Mouse (Mus musculus) CD4-positive, CD25-positive, alpha-beta regulatory T cell, adult 2 months (primary cell): Measurements from ENCODE around the gene Zfp385b.

Experiments
- DNase-seq: peaks from one replicate; pipeline ENCODE4 v3.0.0-alpha.2; 2012; ENCODE audit warnings: low read depth, low spot score

The Zfp385b gene

GRCm38 (mm10) chr2:77819539-77819938, at the start of gene Zfp385b:
Gene Zfp385b (minus strand): TSS chr2:77819639.
- no peak for DNase-seq

GRCm38 (mm10) chr2:77863934-77864333, 44.5 kb upstream of the Zfp385b start:
- DNase-seq: no peak

- no peak for DNase-seq
Observed at GRCm38 (mm10) chr2:77863522-77863921, 44.1 kb upstream of the Zfp385b start.

- no peak for DNase-seq
Observed at GRCm38 (mm10) chr2:77841464-77841863, 22.0 kb upstream of the Zfp385b start.

GRCm38 (mm10) chr2:77839587-77839986, 20.1 kb upstream of the Zfp385b start:
- DNase-seq: no peak

GRCm38 (mm10) chr2:77838688-77839087, 19.2 kb upstream of the Zfp385b start:
- DNase-seq: no peak

- no peak for DNase-seq
Observed at GRCm38 (mm10) chr2:77835781-77836180, 16.3 kb upstream of the Zfp385b start.

GRCm38 (mm10) chr2:77826133-77826828, 6.8 kb upstream of the Zfp385b start:
- no peak for DNase-seq

GRCm38 (mm10) chr2:77823026-77823425, 3.6 kb upstream of the Zfp385b start:
- no peak for DNase-seq

GRCm38 (mm10) chr2:77817357-77817894, 2.0 kb downstream of the Zfp385b start:
- DNase-seq: no peak

- DNase-seq: no peak
Observed at GRCm38 (mm10) chr2:77816413-77817314, 2.8 kb downstream of the Zfp385b start.

GRCm38 (mm10) chr2:77815775-77816412, 3.5 kb downstream of the Zfp385b start:
- DNase-seq: no peak

GRCm38 (mm10) chr2:77814896-77815295, 4.5 kb downstream of the Zfp385b start:
- DNase-seq: no peak

GRCm38 (mm10) chr2:77813029-77813428, 6.4 kb downstream of the Zfp385b start:
- DNase-seq: no peak

GRCm38 (mm10) chr2:77810748-77811147, 8.7 kb downstream of the Zfp385b start:
- DNase-seq: no peak

GRCm38 (mm10) chr2:77804781-77805180, 14.7 kb downstream of the Zfp385b start:
- DNase-seq: no peak

GRCm38 (mm10) chr2:77802291-77802690, 17.1 kb downstream of the Zfp385b start:
- DNase-seq: no peak

GRCm38 (mm10) chr2:77801430-77801829, 18.0 kb downstream of the Zfp385b start:
- DNase-seq: no peak

- no peak for DNase-seq
Observed at GRCm38 (mm10) chr2:77801009-77801408, 18.4 kb downstream of the Zfp385b start.

- DNase-seq: no peak
Observed at GRCm38 (mm10) chr2:77797233-77797632, 22.2 kb downstream of the Zfp385b start.

GRCm38 (mm10) chr2:77795859-77796552, 23.4 kb downstream of the Zfp385b start:
- DNase-seq: no peak
